Mouse (Mus musculus): ENCODE data around the gene Gm17660.

DNA sequence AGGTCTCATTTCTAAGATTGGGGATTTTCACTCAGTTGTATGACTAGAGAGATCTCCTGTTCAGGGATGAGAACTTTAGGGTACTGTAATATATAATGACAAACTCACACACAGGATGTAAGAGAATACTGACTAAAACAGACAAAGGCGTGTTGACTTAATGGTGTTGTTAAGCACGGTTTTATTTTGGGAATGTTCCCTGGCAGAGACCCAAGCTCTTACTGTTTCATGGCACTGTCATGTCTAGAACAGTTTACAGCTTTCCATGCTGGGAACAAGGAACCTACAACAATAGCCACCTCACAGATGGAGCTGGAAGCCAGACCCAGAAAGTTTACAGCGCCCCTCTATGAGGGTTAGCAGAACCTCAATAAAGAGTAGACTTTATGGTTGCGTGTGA lies 38.5 kb upstream of the Gm17660 start:
- TF ChIP-seq CTCF (IDR thresholded peaks at IDR 0.05; ENCODE audit: low read depth, low read length), result no peak
- TF ChIP-seq POLR2A (IDR thresholded peaks at IDR 0.05; ENCODE audit: borderline replicate concordance, low read depth, low read length), result no peak

Data from bone marrow macrophage, adult 2 months (primary cell).